Mouse (Mus musculus) myocyte (in vitro differentiated cells): ENCODE data around the gene Tbc1d14. TPM values are rescaled to one million over a fixed set of nuclear protein-coding genes. Genes with fewer than 3 reads are reported as not detected.

Source experiments
- H3K27me3 ChIP-seq: one replicate; pipeline ENCODE4 v1.6.1; 2011; ENCODE audit not compliant: control insufficient read depth, insufficient read depth, insufficient read length
- H3K36me3 ChIP-seq: one replicate; pipeline ENCODE4 v1.6.1; 2011; ENCODE audit not compliant: control insufficient read depth, insufficient read depth
- H3K4me2 ChIP-seq: one replicate; pipeline ENCODE4 v1.6.1; 2011; ENCODE audit warnings: low read depth, control low read depth
- H3K4me3 ChIP-seq: one replicate; pipeline ENCODE4 v1.5.1; 2011; ENCODE audit warnings: mild to moderate bottlenecking, control low read depth, moderate library complexity
- H3K79me2 ChIP-seq: one replicate; pipeline ENCODE4 v1.6.1; 2011; ENCODE audit not compliant: control insufficient read depth, insufficient read depth
- H3ac ChIP-seq: one replicate; pipeline ENCODE4 v1.6.1; 2011; ENCODE audit not compliant: control insufficient read depth, insufficient read length
- CEBPB ChIP-seq: IDR thresholded peaks from 2 replicates; pipeline ENCODE4 v1.6.1; 2011; ENCODE audit warnings: mild to moderate bottlenecking, moderate library complexity; ENCODE audit not compliant: poor library complexity, insufficient read depth, severe bottlenecking
- E2F4 ChIP-seq: IDR thresholded peaks from one replicate; pipeline ENCODE4 v1.6.1; 2011; ENCODE audit warnings: mild to moderate bottlenecking, control low read depth, moderate library complexity; ENCODE audit not compliant: insufficient read depth
- MAX ChIP-seq: IDR thresholded peaks from one replicate; pipeline ENCODE4 v1.6.1; 2011; ENCODE audit warnings: low read depth, mild to moderate bottlenecking, control low read depth
- MYOD1 ChIP-seq, 3 experiments: IDR thresholded peaks; one replicate each; pipeline ENCODE4 v1.6.1; 2011; ENCODE audit warnings: control low read depth in 2 of 3, low read depth in 2 of 3, mild to moderate bottlenecking in 2 of 3, moderate library complexity in 1 of 3; ENCODE audit not compliant: insufficient read length in 2 of 3, control insufficient read depth in 1 of 3
- MYOG ChIP-seq, 3 experiments: IDR thresholded peaks; one replicate each; pipeline ENCODE4 v1.6.1; 2011; ENCODE audit warnings: control low read depth in 2 of 3, low read depth in 2 of 3, mild to moderate bottlenecking in 2 of 3; ENCODE audit not compliant: insufficient read length in 2 of 3, control insufficient read depth in 1 of 3, insufficient read depth in 1 of 3
- POLR2A ChIP-seq: IDR thresholded peaks from one replicate; pipeline ENCODE4 v1.6.1; 2011; ENCODE audit warnings: low read depth, mild to moderate bottlenecking, control low read depth, moderate library complexity; ENCODE audit not compliant: insufficient read length
- POLR2AphosphoS2 ChIP-seq: IDR thresholded peaks from one replicate; pipeline ENCODE4 v1.6.1; 2011; ENCODE audit warnings: low read depth, control low read depth; ENCODE audit not compliant: insufficient read length
- REST ChIP-seq: IDR thresholded peaks from one replicate; pipeline ENCODE4 v1.6.1; 2011; ENCODE audit warnings: mild to moderate bottlenecking, control low read depth, moderate library complexity; ENCODE audit not compliant: insufficient read depth, insufficient read length
- SRF ChIP-seq: IDR thresholded peaks from one replicate; pipeline ENCODE4 v1.6.1; 2011; ENCODE audit warnings: low read depth; ENCODE audit not compliant: control insufficient read depth, insufficient read length
- TCF12 ChIP-seq: IDR thresholded peaks from one replicate; pipeline ENCODE4 v1.6.1; 2011; ENCODE audit warnings: mild to moderate bottlenecking, control low read depth; ENCODE audit not compliant: poor library complexity, insufficient read depth, severe bottlenecking
- TCF3 ChIP-seq: IDR thresholded peaks from one replicate; pipeline ENCODE4 v1.6.1; 2011; ENCODE audit warnings: low read depth, control low read depth; ENCODE audit not compliant: insufficient read length
- USF1 ChIP-seq: IDR thresholded peaks from one replicate; pipeline ENCODE4 v1.6.1; 2011; ENCODE audit warnings: low read depth, mild to moderate bottlenecking, control low read depth, moderate library complexity
- polyA plus RNA-seq: library from polyadenylated mRNA; unstranded; fragments of >200 nt; fragmentation: generic; extraction: Trizol; gene quantifications from one replicate; pipeline ENCODE4 v1.2.1, GENCODE M21; 2012; ENCODE audit warnings: missing spikeins

The Tbc1d14 gene
- polyA plus RNA-seq, 1 experiment, result 7.8 TPM

DNA sequence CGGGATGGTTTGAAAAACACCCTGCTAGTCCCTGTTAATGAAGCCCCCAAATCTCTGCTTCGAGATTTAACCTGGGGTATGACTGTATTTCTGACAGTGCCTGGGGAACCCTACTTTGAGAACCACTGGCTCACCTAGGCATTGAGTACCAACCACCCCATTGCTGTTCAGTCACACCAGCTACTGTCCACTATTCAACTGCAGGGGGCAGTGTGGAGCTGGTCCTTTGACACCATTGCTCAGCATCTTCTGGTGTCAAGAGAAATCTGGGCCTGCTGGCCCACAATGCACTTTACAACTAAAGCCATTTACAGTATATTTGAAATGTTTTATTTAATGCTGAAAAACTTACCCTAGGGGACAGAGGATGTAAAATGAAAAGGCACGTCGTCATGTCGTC lies 118.8 kb downstream of the Tbc1d14 start:
- H3K4me3 ChIP-seq, result no peak overlapping the region
- peaks cover 40% of the 10 kb centered on the region for H3K36me3 ChIP-seq
- no peak overlapping the region for H3K4me2 ChIP-seq
- no peak overlapping the region for H3ac ChIP-seq
- H3K79me2 ChIP-seq, result peaks cover 28% of the 10 kb centered on the region
- H3K27me3 ChIP-seq, result no peaks in the 10 kb centered on the region
- TF ChIP-seq CEBPB (no peak), MYOG (IDR thresholded peaks at IDR 0.05; ENCODE audit: control insufficient read depth in 1 of 3, insufficient read depth in 1 of 3, insufficient read length in 2 of 3, low read depth in 2 of 3) (no peak), REST (no peak), USF1 (no peak), MYOD1 (IDR thresholded peaks at IDR 0.05; ENCODE audit: control insufficient read depth in 1 of 3, insufficient read length in 2 of 3, low read depth in 2 of 3) (no peak), E2F4 (no peak), POLR2AphosphoS2 (peak; percentile 66), TCF3 (no peak), TCF12 (no peak), MAX (no peak), POLR2A (peak; percentile 21)

DNA sequence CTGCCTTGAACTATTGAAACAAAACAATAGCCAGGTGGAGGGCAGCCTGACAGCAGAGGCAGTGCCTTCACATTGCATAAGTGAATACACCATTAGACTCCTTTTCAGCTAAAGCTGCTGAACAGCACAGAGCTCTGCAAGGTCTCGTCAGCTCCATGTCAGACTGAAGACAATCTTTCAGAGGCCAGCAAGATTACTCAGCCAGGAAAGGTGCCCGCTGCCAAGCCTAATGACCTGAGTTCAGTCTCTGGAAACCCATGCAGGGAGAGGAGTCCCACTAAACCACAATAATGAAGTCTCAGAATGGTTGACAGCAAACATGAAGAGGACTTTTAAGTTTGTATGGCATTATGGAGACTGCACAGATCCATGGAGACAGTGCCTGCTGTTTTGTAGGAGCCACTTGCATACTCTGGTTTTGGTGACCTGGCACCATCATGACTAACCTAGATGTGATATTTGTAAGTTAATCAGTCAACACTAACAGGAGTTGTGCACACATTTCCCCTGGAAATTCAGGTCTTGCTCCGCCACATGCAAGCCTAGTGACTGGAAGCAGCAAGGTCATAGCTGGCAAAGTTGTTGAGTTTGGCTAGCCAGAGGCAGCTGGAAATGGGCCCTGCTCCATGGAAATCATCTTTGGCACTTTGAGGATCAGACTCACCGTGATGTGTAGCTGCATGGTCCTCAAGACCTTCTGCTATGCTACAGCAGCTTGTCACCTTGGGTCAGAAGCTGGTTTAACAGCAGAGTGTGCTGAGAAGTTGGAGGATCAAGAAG lies 120.0 kb downstream of the Tbc1d14 start:
- Histone ChIP-seq H3K4me2 (no peak overlapping the region), H3K4me3 (no peak overlapping the region), H3K27me3 (no peaks in the 10 kb centered on the region), H3K79me2 (peaks cover 26% of the 10 kb centered on the region), H3ac (no peak overlapping the region), H3K36me3 (peaks cover 44% of the 10 kb centered on the region)
- no peak for TF ChIP-seq TCF12
- no peak for TF ChIP-seq TCF3
- no peak for TF ChIP-seq REST
- TF ChIP-seq MYOD1 (IDR thresholded peaks at IDR 0.05; ENCODE audit: control insufficient read depth in 1 of 3, insufficient read length in 2 of 3, low read depth in 2 of 3), result no peak
- no peak for TF ChIP-seq USF1
- TF ChIP-seq E2F4, result no peak
- no peak for TF ChIP-seq MYOG (IDR thresholded peaks at IDR 0.05; ENCODE audit: control insufficient read depth in 1 of 3, insufficient read depth in 1 of 3, insufficient read length in 2 of 3, low read depth in 2 of 3)
- no peak for TF ChIP-seq SRF
- TF ChIP-seq POLR2A, result no peak
- TF ChIP-seq MAX, result no peak
- no peak for TF ChIP-seq POLR2AphosphoS2

DNA sequence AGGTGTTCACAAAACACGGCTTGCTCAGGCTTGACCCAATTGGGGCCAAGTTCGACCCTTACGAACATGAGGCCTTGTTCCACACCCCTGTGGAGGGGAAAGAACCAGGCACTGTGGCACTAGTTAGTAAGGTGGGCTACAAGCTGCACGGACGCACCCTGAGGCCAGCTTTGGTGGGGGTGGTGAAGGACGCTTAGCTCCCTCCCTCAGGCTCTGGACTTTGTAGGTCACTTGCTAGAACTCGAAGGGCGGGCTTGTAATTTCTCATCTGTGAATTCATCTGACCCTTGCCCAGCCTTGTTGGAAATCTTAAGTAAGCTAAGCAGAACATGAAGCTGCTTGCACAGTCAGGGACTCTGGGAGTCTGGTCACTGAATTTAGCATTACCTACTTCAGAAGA lies 121.9 kb downstream of the Tbc1d14 start:
- Histone ChIP-seq H3K79me2 (peaks cover 29% of the 10 kb centered on the region), H3K27me3 (no peaks in the 10 kb centered on the region), H3K4me2 (no peak overlapping the region), H3ac (no peak overlapping the region), H3K4me3 (no peak overlapping the region), H3K36me3 (peaks cover 44% of the 10 kb centered on the region)
- TF ChIP-seq SRF, result no peak
- TF ChIP-seq POLR2AphosphoS2, result peak; percentile 33

DNA sequence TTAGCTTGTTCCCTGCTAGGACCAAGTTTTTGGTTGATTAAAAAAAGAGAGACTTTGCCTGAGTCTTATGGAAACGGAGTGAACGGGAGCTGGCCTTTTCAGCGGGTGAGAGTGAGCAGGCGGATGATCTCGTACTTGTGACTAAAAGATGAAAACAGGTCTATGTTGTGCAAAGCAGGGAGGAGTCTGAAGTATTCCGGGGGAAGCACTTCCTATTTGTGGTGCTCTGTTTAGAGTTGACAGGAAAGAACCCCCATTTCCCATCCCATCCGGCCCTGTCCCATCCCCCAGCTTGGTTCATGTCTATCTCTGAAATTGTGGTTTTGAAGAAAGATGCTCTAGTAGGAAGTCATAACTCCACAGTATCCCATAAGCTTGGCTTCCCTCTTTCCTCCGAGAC lies 127.2 kb downstream of the Tbc1d14 start:
- H3K79me2 ChIP-seq, result peaks cover 41% of the 10 kb centered on the region
- H3K4me3 ChIP-seq, result peak overlapping the region; percentile 85
- TF ChIP-seq USF1, result no peak
- TF ChIP-seq POLR2A, result no peak
- no peak for TF ChIP-seq CEBPB
- TF ChIP-seq MAX, result no peak
- no peak for TF ChIP-seq REST
- TF ChIP-seq MYOD1 (IDR thresholded peaks at IDR 0.05; ENCODE audit: control insufficient read depth in 1 of 3, insufficient read length in 2 of 3, low read depth in 2 of 3), result no peak
- no peak for TF ChIP-seq MYOG (IDR thresholded peaks at IDR 0.05; ENCODE audit: control insufficient read depth in 1 of 3, insufficient read depth in 1 of 3, insufficient read length in 2 of 3, low read depth in 2 of 3)
- no peak for TF ChIP-seq TCF3
- no peak for TF ChIP-seq POLR2AphosphoS2
- H3K4me2 ChIP-seq, result peak overlapping the region; percentile 99
- H3K36me3 ChIP-seq, result peaks cover 20% of the 10 kb centered on the region
- H3ac ChIP-seq, result peak overlapping the region; percentile 28
- no peaks in the 10 kb centered on the region for H3K27me3 ChIP-seq

DNA sequence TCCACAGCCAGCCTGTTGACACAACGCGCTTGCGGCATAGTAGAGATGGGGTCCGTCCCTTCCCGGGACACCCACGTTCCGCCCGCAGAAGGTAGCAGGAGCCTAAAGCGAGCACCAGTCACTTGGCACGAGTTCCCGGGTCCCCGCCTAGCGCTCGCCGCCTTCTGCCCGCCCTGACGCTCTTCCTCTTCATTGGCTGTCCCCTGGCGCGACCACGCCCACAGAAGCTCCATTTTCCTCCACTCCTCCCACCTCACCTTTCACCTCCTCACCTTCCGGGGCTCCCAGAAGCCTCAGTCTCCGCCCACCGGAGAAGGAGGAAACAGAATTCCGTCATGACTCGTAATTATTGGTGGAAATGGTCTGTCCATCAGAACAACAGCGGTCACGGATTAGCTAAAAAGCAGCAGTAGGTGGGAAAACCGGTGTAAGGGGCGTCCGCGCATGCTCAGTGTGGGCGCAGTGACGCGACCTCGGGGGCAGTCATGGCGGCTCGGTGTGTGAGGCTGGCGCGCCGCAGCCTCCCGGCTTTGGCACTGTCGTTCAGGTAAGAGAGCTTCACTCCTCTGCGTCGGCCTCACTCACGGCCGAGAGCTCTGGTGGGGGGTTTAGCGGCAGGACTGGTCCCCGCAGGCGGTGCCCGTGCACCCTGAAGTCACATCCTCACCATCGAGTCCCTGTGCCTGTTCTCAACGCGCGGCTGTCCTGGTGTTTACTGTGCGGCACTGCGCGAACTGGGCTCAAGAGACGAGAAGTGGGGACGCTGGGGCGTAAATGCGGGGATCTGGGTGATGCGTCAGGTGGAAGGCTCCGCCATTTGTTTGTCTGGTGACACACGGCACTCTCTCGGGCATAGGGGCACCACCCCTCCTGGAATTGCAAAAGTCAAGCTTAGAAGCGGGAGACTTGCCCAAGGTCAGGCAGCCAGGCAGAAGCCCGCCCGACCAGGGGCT lies 128.1 kb downstream of the Tbc1d14 start, which contains the start of gene Grpel1:
TSS of gene Grpel1 (plus strand) at position 290 of the 953 bp plus-strand sequence.
- Histone ChIP-seq H3K79me2 (peaks cover 41% of the 10 kb centered on the region), H3K4me3 (peak within 1 kb of the TSS; percentile 85), H3ac (peak within 1 kb of the TSS; percentile 28), H3K27me3 (no peaks in the 10 kb centered on the region), H3K36me3 (peaks cover 11% of the 10 kb centered on the region), H3K4me2 (peak within 1 kb of the TSS; percentile 99)
- TF ChIP-seq POLR2A, result peak; percentile 98
- no peak for TF ChIP-seq TCF3
- no peak for TF ChIP-seq REST
- peak; percentile 98 for TF ChIP-seq POLR2AphosphoS2
- TF ChIP-seq SRF, result peak; percentile 30
- TF ChIP-seq MYOG (IDR thresholded peaks at IDR 0.05; ENCODE audit: control insufficient read depth in 1 of 3, insufficient read depth in 1 of 3, insufficient read length in 2 of 3, low read depth in 2 of 3), result no peak
- peak in 1 of 3 experiments; percentile 1 for TF ChIP-seq MYOD1 (IDR thresholded peaks at IDR 0.05; ENCODE audit: control insufficient read depth in 1 of 3, insufficient read length in 2 of 3, low read depth in 2 of 3)
- TF ChIP-seq CEBPB, result no peak
- TF ChIP-seq E2F4, result no peak
- TF ChIP-seq USF1, result no peak
- no peak for TF ChIP-seq TCF12
- TF ChIP-seq MAX, result no peak
